Mouse (Mus musculus) G1E (cell line): ENCODE data around the gene Dscam.

Experiments used
- CTCF ChIP-seq: IDR thresholded peaks from 2 replicates; pipeline ENCODE4 v1.5.1; 2012; ENCODE audit warnings: low read depth, low read length, inconsistent platforms, mixed read lengths
- GATA1 ChIP-seq: IDR thresholded peaks from 2 replicates; pipeline ENCODE4 v1.6.1; 2012; ENCODE audit warnings: borderline replicate concordance, low read length, inconsistent platforms, mixed read lengths
- POLR2AphosphoS5 ChIP-seq: IDR thresholded peaks from 2 replicates; pipeline ENCODE4 v1.6.1; 2012; ENCODE audit warnings: low read depth, low read length, inconsistent platforms; ENCODE audit not compliant: insufficient replicate concordance
- TAL1 ChIP-seq: conservative IDR thresholded peaks from 2 replicates; pipeline ENCODE4 v1.6.1; 2012; ENCODE audit warnings: low read depth, low read length, inconsistent platforms, mixed read lengths

DNA sequence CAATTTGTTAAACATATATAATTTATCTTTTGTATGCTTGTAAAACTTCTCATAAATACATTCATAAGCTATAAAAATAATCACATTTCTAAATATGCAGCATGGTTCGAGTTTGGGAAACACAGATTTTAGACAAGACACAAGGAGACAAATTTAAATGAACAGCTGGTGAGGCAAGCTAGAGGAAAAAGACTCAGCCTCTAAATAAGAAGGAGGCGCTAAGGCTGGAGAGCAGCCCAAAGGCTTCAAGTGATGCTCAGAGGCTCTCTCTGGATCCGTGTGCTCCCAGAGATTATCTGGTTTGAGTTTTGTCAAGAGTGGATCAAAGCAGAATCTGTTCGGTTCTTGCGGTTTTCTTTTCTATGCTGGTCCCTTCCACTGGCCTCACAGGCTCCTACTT is 594.7 kb downstream of the Dscam start:
- TF ChIP-seq POLR2AphosphoS5: no peak
- no peak for TF ChIP-seq CTCF
- TF ChIP-seq TAL1: no peak
- TF ChIP-seq GATA1: no peak
